Mouse (Mus musculus): ENCODE data around the gene Prnp.

Gene Prnp

GRCm38 (mm10) chr2:131909683-131910572 lies at the start of gene Prnp, which contains the start of gene Prn:
TSS of gene Prnp (plus strand) at chr2:131909928.
TSS of gene Prn (plus strand) at chr2:131909957.
- DNase-seq, result peak; percentile 95 to 96

GRCm38 (mm10) chr2:131862617-131863275 lies 47.0 kb upstream of the Prnp start:
- DNase-seq, result no peak

- DNase-seq, result no peak
Observed at GRCm38 (mm10) chr2:131863472-131863871, 46.3 kb upstream of the Prnp start.

GRCm38 (mm10) chr2:131864262-131864796 lies 45.4 kb upstream of the Prnp start:
- no peak for DNase-seq

GRCm38 (mm10) chr2:131866676-131867075 lies 43.1 kb upstream of the Prnp start:
- no peak for DNase-seq

GRCm38 (mm10) chr2:131868983-131869382 lies 40.7 kb upstream of the Prnp start:
- DNase-seq, result no peak

- no peak for DNase-seq
Observed at GRCm38 (mm10) chr2:131873376-131873775, 36.4 kb upstream of the Prnp start.

- DNase-seq, result no peak
Observed at GRCm38 (mm10) chr2:131876551-131877265, 33.0 kb upstream of the Prnp start.

- DNase-seq, result no peak
Observed at GRCm38 (mm10) chr2:131881766-131882165, 28.0 kb upstream of the Prnp start.

GRCm38 (mm10) chr2:131883136-131883535 lies 26.6 kb upstream of the Prnp start:
- DNase-seq, result no peak

GRCm38 (mm10) chr2:131886503-131887160 lies 23.1 kb upstream of the Prnp start:
- DNase-seq, result no peak

- no peak for DNase-seq
Observed at GRCm38 (mm10) chr2:131888233-131888632, 21.5 kb upstream of the Prnp start.

GRCm38 (mm10) chr2:131892534-131892933 lies 17.2 kb upstream of the Prnp start:
- peak; percentile 20 to 27 for DNase-seq

- no peak for DNase-seq
Observed at GRCm38 (mm10) chr2:131895106-131895505, 14.6 kb upstream of the Prnp start.

GRCm38 (mm10) chr2:131896011-131896410 lies 13.7 kb upstream of the Prnp start:
- no peak for DNase-seq

- no peak for DNase-seq
Observed at GRCm38 (mm10) chr2:131897336-131898109, 12.2 kb upstream of the Prnp start.

GRCm38 (mm10) chr2:131902423-131902822 lies 7.3 kb upstream of the Prnp start:
- DNase-seq, result no peak

- DNase-seq, result peak; percentile 10 to 27
Observed at GRCm38 (mm10) chr2:131902867-131903266, 6.9 kb upstream of the Prnp start.

GRCm38 (mm10) chr2:131905025-131905424 lies 4.7 kb upstream of the Prnp start:
- no peak for DNase-seq

GRCm38 (mm10) chr2:131905776-131906175 lies 4.0 kb upstream of the Prnp start:
- no peak for DNase-seq

- DNase-seq, result no peak
Observed at GRCm38 (mm10) chr2:131906266-131906665, 3.5 kb upstream of the Prnp start.

- DNase-seq, result no peak
Observed at GRCm38 (mm10) chr2:131906846-131907245, 2.9 kb upstream of the Prnp start.

All from kidney, postnatal 4 days (tissue).